Mouse (Mus musculus) thymus, postnatal 36 days (tissue): ENCODE results near the gene Nipa2.
A peak's percentile ranks its signal among the peaks of the same experiment; 100 is the strongest.

Experiments used
- DNase-seq, 2 experiments: peaks; one replicate each; pipeline ENCODE4 v3.0.0; 2022; ENCODE audit warnings: mixed read lengths in 2 of 2

The Nipa2 gene

DNA sequence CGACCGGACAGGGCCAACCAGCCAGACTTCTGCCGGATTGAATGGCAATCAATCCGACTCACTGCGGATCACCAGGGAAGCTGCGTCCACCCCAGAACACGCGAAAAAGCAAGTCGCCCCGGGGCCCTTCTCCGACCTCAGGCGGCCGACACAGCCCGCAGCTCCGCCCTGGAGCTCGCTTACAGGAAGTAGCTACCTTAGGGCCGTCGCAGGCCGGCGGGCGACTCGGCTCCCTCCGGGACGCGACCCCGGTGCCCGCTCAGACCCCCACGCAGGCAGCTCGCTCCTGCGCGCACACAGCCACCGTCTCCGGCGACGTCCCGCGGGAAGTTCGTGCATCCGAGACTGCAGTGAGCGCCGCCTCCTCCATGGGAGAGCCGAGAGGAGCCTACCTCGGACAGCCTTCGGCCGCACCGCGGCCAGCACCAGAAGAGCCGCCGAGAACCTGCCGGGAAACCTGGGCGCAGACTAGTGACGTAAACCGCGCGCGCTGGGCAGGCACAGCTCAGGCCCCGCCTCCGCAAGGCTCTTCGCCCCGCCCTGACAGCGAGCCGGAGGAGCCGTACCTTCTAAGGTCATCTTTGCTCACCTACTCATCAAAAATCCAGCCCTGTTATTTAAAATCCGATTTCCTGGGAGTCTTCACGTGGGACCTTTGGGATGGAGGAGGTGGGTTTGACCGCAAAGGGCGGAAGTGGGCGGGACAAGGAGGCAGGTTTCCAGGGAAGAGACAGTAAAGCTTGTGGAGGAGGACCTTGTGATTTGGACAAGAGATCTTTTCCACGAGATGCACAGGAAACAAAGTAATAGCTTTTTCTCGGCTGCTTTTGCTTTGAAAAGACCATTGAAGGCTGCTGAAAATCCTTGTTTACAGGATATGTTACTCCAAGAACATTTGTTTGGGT lies at the start of gene Nipa2:
Gene Nipa2, minus strand, starts transcription at position 473 of the 905 bp plus-strand sequence.
- DNase-seq, result peak; percentile 90 to 91

DNA sequence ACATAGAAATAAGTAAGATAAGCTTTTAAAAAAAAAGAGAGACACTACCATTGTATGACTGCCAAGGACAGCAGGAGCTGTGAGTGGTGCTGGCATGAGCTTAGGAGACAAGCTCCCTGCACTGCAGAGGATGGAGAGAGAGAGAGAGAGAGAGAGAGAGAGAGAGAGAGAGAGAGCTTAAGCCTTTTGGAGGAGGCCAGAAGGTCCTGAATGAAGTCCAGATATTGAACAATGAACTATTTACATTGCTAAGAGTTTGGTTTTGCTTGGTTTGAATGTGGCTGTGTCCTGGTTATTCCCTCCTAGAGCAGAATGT lies 48.7 kb upstream of the Nipa2 start:
- DNase-seq, result no peak

DNA sequence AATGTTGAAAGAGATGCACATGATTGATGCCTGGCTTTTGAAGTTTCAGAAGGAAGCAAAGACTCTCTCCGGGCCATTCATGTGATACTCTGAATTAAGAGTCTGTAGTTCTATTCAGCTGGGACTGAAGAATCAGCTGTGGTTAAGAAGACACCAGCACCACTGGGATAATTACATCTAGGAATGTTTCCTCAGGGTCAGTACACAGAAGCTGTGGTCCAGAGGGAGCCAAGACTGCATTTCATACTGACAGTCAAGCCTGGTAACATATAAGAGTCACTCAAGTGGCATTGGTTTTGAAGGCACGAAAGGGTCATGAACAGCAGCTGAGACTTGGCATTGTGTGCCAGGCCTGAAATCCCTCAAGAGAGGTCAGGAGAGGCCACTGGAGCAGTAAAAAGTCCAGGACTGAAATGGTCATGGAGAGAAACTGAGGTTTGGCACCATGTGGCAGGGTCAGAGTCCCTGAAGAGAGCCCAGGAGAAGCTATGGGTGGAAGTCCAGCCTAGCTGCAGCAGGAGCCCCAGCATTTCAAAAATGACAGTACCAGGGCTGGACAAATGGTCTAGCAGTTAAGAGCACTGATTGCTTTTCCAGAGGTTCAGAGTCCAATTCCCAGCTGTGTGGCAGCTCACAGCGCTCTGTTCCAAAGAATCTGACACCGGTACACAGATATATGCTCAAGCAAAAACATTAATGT lies 48.2 kb upstream of the Nipa2 start:
- no peak for DNase-seq

DNA sequence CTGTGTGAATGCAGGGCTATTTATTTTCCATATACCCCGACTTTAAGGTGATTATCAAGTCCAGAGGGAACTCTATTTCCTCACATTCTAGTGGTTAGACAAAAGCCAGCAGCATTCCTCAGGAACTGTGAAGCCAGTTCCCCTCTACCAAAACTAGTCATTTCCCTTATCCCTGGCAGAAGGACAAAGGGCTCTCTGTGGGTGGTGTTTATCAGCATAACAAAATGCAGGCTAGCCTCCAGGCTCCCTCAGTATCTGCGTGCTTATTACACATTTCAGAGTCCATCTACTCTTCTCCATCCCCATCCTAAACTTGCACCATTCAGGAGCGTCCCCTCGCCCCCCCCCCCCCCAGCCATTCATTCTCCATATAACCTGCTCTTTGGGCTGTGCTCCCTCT lies 36.7 kb upstream of the Nipa2 start:
- DNase-seq, result no peak

DNA sequence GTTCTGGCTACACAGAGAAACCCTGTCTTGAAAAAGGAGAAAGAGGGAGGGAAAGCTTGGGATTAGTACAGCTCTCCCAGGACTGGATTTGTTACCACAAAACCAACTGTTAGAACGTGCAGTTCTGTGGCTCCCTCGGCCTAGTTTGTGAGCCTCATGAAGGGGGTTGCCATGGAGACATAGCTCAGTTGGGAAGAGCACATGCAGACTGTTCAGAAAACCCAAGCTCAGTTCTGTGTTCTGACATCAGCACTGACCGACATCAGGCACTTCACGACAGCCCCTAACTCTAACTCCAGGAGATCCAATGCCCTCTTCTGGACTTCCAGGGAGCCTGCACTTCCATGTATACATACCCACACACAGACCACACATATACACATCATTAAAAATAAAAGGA lies 32.7 kb upstream of the Nipa2 start:
- no peak for DNase-seq

DNA sequence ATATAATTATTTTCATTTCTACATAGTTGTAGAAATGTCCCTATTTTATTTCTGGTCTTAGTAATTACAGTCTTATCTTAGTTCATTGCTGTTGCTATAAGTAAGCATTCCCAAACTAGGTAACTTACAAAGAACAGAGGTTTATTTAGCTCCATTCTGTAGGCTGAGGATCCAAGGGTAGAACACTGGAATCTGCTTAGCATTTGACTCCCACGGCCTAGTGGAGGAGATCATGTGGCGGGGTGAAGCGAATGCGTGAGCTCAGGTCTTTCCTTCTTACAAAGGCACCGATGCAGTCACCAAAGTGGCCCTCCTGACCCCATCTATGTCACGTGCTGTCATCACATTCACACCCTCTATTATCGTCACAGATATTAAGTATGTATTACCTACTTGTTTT lies 29.6 kb upstream of the Nipa2 start:
- no peak for DNase-seq

DNA sequence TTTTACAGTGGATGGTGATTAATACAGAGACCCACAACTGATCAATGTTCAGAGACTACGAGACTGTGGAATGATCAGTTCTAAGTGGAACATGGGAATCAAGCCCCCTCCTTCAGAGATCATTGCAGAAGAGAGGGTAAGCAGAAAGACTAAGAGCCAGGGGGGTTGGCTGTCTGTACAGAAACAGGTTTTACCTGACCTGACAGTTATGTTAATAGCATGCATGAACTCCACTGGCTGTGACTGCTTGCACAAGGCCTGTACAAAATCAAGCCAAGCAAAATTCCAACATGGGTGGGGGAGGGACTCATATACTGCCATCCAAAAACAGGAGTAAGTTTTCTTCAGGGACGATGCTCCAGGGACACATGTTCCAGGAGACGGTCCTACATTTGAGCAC lies 28.9 kb upstream of the Nipa2 start:
- no peak for DNase-seq

DNA sequence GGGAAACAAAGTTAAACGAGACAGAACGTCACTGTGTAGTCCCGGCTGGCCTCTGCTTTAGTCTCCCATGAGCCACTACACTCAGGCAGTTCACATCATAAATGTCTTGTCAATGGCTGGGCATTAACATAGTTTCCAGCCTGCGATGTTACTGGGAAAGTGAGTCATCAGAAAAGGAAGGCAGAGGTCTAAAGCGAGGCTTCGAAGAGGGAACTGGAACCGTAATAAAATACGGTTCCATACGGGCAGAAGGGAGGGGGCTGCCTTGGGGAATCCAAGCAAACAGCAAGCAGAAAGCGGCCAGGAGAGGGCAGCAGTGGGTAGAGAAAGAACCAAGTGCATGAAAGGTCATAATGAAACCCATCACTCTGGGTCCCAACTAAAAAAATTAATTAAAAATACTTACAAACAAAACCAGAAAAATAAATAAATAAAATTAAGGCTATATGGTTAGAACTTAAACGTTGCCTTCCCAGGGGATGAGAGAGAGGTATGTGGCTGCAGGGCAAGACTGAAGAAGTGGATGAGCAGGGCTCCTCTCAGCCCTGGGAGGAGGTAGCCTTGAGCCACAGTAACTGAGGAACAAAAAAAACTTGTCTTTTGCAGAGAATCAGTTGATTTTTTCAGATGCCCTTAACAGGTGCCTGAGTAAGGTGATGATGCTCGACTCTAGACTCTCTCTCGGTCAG lies 24.4 kb upstream of the Nipa2 start:
- peak; percentile 56 to 71 for DNase-seq

DNA sequence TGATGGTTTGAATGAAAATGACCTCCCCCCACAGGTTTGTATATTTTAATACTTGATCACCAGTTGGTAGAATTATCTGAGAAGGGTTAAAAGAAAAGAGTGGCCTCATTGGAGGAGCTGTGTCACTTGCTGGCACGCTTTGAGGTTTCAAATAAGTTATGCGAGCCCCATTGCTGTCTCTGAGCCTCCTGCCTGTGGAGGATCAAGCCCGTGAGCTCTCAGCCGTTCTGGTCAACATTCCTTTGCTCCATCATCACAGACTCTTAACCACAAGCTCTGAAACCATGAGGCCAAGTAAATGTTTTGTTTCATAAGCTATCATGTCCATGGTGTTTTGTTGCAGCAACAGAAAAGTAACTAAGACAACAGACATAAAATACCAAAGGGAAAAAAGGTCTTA lies 22.5 kb upstream of the Nipa2 start:
- no peak for DNase-seq

DNA sequence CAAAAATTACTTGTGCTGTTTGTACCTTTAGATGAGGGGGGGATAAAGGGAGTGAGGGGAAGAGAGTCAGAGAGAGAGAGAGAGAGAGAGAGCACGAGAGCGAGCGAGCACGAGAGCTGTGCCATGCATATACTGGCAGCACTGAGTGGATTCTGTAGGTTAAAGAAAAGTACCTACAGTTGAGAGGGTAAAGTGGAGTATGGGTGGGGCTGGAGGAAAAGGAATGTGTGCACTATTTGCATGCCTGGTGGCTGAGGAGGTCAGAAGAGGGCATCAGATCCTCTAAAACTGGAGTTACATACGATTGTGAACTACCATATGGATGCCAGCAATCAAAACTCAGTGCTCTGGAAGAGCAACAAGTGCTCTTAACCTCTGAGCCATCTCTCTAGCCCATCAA lies 20.8 kb upstream of the Nipa2 start:
- no peak for DNase-seq

DNA sequence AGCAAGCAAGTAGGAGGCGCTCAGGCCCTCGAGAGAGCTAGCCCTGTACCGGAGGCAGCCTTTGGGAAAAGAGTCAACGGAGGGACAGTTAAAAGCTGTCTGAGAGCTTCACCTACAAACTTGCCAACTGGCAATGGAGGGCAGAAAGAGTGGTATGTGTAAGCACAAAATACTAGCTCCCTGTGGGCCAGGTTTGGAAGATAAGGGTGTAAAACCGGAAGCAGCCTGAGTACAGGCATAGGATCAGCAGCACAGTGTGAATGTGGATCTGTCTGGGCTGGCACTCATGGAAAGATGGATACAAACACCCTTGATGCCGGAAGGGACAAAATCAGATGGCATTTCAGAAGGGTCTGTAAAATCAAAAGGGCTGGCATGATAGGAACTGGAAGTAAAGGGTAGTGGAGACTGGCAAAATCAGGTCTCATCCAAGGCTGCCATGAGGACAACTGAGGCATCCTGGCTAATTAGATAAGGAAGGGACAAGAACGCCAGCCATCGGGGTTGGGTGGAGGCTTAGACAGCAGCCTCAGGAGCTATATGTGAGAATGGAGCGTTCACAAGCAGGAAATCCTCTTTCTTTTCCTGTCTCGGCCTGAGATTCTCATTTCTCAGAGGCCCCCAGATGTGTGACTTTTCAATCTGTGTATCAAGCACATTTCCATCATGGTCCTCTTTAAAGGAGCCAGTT lies 19.9 kb upstream of the Nipa2 start:
- DNase-seq, result no peak

DNA sequence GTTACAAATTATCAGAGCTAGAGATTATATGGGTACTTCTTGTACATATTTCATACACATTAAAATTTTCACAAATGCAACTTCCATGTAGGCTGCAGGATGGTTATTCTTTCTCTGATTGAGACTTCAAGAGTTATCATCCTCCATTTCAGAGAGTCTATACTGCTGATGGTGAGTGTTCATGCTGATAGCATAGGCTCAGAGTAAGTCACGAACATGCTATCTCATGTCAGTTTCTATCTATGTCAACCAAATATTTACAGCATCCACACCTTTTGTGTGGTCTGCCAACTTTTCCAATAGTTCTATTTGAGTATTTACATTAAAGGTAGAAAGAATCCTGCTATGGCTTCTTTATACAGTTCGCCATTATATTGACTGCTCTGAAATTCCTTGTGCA lies 19.2 kb upstream of the Nipa2 start:
- no peak for DNase-seq

DNA sequence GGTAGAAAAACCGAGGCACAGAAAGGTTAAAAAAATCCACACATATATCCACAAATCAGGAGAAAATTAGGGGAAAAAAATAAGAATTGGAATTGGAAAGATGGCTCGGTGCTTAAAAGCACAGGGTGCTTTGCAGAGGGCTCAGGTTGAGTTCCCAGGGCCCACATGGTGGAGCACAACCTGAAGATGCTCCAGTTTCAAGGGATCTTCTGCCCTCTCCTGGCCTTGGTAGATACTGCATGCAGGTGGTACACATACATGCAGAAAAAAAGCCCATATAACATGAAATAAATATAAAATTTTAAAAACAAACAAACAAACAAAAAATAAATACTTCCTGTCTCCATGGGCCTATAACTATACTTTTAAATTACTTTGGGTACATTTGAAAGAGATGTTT lies 12.2 kb upstream of the Nipa2 start:
- DNase-seq, result peak in 1 of 2 experiments; percentile 7

DNA sequence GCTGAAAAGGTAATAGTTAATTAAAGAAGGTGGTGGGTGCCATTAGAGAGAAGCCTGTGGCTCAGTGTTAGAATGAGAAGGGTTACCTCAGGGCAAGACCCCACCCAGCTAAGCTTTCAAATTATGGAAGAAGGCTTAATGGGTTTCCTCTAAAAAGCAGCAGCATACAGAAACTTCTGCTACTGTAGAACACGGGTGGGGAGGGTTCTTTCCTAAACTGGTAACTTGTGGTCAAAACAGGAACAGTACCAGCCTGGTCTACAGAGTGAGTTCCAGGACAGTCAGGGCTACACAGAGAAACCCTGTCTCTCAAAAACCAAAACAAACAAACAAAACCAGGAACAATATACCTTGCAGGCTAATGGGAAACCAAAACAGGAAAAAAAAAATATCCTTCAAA lies 7.1 kb upstream of the Nipa2 start:
- DNase-seq, result no peak

DNA sequence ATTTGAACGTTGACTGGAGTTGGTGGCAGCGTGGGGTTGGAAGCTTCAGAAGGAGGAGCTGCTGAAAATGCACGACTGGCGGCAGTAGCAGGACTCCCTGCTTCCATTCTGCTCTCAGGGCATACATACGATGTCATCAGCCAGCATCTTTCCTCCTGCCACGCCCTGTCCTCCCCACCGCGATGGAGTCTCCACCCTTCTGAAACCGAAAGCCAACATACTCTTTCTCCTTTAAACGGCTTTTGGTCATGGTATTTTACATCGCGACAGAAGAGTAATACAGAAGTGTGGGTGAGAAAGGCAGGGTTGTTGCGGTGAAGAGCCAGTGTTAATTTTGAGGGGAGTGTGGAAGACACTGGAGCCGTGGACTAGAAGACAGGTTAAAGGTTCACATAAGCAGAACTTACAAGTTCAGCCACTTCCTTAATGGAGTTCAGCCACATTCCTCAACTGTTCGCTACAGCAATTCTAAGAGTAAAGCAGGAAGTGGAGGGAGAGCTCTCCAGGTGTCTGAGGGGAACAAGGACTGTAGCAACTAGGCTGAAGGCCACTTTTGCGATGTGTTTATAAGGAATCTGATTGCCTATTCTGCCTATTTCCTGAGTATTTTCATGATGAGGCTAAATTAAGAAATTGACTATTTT lies 6.1 kb upstream of the Nipa2 start:
- DNase-seq, result peak; percentile 26 to 29

DNA sequence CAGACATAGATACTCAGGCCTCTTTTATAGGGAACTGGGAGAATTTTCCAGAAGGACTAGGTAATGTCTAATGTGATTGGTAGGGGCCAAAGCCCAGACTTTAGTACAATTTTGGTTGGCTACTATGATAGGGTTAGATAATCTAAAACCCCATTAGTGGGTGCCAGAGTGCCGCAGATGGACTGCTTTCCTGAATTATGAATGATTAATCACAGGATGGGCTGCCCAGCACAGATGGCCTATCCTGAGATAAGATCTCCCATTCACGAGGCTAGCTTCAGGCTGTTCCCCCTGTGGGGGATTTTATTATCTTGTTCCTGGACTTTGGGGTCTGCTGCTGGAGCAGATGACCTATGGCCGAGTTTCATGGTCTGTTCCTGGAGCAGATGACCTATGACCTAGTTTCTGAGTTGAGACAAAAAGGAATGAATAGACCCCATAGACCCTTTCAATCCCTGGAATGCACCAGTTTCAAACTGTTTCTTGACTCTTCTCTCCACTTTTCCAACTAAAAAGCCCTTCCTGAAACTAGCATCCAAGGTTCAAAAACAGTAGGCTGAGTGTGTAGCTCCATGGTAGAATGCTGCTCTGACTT lies 4.7 kb upstream of the Nipa2 start:
- DNase-seq, result no peak

DNA sequence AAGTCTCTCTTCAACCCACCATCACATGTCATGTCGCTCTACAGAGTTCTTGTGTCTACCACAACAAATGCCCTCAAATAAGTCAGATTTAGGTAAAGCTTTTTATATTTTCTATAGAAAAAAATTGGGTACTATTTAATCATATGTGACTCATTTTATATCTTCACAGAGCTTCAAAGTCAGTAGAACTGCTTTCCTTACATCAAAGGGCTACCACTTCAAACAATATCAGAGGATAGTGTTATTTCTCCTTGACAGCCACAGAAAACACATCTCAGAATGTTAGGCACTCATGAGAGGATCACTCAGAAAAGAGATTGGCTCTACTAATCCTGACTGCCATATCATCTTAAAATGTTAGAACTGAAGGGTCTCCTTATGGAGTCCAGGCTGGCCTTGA lies 1.8 kb downstream of the Nipa2 start:
- no peak for DNase-seq

DNA sequence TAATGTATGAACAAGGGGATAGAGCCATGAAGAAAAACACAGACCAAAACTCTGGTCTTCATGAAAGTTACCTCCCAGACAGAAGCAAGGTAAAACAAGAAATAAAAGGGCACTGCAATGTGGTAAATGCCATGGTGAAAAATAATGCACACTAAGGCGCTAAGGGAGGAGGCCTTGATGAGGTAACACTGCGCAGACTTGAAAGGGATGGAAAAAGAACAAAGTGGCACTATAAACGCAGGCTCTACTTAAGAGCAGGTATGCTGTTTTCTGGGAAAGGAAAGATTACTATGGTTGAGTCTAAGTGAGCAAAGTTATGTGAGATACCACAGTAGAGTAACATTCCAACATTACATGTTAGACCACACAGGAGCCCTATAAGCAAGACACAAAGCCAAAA lies 2.5 kb downstream of the Nipa2 start:
- no peak for DNase-seq

DNA sequence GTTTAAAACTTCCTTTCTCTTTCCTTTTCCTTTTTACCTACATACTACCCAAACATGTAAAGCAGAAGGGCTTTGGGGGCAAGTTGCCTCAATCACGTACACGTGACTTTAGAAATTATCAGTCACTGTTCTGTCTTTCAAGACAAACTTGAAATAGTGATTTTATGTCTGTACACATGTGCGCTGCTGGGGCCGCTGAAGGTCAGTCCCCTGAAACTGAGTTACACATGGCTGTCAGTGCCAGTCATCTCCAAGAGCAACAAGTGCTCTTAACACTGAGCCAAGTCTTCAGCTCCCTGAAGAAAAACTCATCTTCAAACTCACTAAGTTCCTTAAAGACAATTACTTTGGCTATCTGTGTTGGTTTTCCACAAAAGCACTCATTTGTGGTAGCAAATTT lies 4.4 kb downstream of the Nipa2 start:
- DNase-seq, result no peak

DNA sequence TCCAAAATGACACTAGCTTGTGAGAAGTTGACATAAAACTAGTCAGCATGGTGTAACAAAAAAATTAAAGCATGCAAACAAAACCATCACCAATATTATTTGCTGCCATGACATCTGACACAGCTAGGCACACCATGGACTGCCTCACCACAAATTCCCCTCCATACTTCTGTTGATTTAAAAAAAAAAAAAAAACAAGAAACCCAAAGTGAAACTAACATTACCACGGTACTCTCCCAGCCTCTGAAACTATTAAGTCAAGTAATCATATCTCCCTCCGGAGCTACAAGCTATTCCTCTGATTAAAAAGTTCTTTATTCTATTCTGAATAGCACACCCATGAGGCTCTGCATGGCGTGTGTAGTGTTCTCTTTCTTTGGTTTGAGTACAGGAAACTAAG lies 5.1 kb downstream of the Nipa2 start:
- no peak for DNase-seq

DNA sequence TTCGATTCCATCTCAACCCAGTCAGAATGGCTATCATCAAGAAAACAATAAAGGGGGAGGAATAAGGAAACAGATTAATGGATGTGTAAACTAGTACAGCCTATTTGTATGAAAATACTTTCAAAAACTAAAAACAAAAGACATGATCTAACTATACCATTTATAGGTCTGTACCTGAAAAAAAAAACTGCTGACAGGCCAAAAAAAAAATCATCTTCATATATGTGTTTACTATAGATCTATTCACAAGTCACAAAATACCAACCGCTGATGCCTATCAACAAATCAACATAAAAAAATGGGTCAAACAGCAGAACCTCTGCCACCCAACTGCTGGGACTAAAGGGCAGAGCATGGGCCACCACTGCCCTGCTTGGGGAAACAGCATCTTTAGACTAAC lies 6.2 kb downstream of the Nipa2 start:
- no peak for DNase-seq

DNA sequence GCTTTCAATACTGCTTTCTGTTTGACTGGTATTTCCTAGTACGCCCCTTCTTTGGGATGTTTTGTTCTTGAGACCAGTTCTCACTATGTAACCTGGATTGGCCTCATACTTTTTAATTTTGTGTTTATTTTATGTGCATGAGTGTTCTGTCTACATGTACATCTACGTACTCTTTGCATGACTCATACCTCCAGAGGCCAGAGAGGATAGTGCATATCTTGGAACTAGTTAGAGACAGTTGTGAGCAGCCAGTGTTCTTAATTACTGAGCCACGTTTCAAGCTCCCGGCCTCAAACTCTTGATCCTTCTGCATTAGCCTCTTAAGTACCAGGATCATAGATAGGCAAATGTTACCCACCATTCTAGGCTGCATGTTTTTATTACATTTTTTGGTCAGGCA lies 23.9 kb downstream of the Nipa2 start:
- DNase-seq, result no peak
